Mouse (Mus musculus) hematopoietic multipotent progenitor cell, adult 10-12 weeks (in vitro differentiated cells): Measurements from ENCODE around the gene Cep83. TPM values are rescaled to one million over a fixed set of nuclear protein-coding genes. Genes with fewer than 3 reads are reported as not detected.

ENCODE experiments used
- polyA plus RNA-seq: library from polyadenylated mRNA; stranded (reverse); fragments of >175 nt; gene quantifications from 2 replicates; pipeline ENCODE4 v1.2.3, GENCODE M21; 2012; ENCODE audit warnings: low replicate concordance

The Cep83 gene
- polyA plus RNA-seq, result 7.4 and 12.9 TPM in 2 replicates

DNA sequence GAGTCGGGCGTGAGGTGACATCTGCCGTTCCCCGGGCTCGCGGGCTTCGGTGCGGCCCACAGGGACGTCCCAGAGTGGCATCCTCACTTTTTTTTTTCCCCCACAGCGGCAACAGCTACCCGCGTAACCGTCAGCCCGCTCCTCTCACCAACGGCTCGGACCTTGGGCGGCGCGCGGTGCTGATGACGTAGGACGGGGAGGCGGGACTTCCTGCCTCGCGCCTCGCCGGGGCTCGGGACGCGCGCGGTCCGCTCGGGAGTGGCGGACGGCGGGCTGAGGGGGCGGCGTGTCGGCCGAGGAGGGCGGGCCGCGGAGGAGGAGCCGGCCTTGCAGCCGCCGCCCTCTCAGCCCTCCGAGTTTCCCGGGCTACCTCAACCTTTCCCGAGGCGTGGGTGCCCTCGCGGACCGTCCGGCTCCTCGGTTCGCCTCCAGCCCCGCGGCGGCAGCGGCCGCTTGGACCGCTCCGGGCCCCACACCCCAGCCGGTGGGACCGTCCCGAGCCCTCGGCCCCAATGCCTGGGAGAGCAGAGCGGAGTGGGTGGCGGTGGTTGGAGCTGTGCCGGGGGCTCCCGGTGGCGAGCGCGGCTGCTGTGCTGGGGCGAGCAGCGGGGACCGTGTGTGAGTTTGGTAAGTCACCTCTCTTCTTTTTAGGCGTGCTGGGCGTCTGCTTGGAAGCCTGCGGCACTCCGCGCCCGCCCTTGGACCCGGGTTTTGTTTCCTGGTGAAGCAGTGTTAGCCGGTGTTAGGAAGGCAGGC, at the start of gene Cep83:
Gene Cep83 (plus strand): TSS at position 235 of the 756 bp plus-strand sequence.

